Mouse (Mus musculus): Measurements from ENCODE around the gene Msmp.

DNA sequence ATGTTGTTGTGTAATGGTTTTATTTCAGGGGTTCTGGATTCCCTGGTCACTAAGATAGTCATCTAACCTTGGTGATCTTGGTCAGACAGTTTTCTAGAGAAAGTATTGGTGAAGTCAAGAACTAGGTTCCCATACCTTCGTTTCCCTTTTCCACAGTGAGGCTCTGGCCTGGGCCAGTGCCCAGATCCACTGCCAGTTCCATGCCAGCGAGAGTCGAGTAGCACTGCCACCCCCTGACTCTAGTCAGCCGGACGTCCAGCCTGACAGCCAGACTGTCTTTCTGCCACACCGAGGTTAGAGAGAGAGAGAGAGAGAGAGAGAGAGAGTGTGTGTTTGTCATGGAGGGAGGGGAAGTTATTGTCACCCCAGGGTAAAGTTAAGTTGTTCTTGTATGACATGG, 4.6 kb downstream of the Msmp start:
- no peak for TF ChIP-seq POLR2A (IDR thresholded peaks at IDR 0.05; ENCODE audit: insufficient read length, low read depth)
- TF ChIP-seq MYOG (IDR thresholded peaks at IDR 0.05; ENCODE audit: control insufficient read depth in 1 of 3, insufficient read depth in 1 of 3, insufficient read length in 2 of 3, low read depth in 2 of 3): no peak
- no peak for TF ChIP-seq TCF12 (IDR thresholded peaks at IDR 0.05; ENCODE audit: insufficient read depth, poor library complexity, severe bottlenecking)
- no peak for TF ChIP-seq CEBPB (IDR thresholded peaks at IDR 0.05; ENCODE audit: insufficient read depth, poor library complexity, severe bottlenecking)
- TF ChIP-seq E2F4 (IDR thresholded peaks at IDR 0.05; ENCODE audit: insufficient read depth): no peak
- TF ChIP-seq REST (IDR thresholded peaks at IDR 0.05; ENCODE audit: insufficient read depth, insufficient read length): no peak
- TF ChIP-seq POLR2AphosphoS2 (IDR thresholded peaks at IDR 0.05; ENCODE audit: insufficient read length, low read depth): no peak
- TF ChIP-seq TCF3 (IDR thresholded peaks at IDR 0.05; ENCODE audit: insufficient read length, low read depth): no peak
- no peak for TF ChIP-seq SRF (IDR thresholded peaks at IDR 0.05; ENCODE audit: control insufficient read depth, insufficient read length, low read depth)

Data from myocyte (in vitro differentiated cells).